Mouse (Mus musculus) myocyte (in vitro differentiated cells): ENCODE results near the gene Grxcr1. TPM values are rescaled to one million over a fixed set of nuclear protein-coding genes. Genes with fewer than 3 reads are reported as not detected.

Source experiments
- H3K27me3 ChIP-seq: one replicate; pipeline ENCODE4 v1.6.1; 2011; ENCODE audit not compliant: control insufficient read depth, insufficient read depth, insufficient read length
- H3K36me3 ChIP-seq: one replicate; pipeline ENCODE4 v1.6.1; 2011; ENCODE audit not compliant: control insufficient read depth, insufficient read depth
- H3K4me2 ChIP-seq: one replicate; pipeline ENCODE4 v1.6.1; 2011; ENCODE audit warnings: low read depth, control low read depth
- H3K4me3 ChIP-seq: one replicate; pipeline ENCODE4 v1.5.1; 2011; ENCODE audit warnings: mild to moderate bottlenecking, control low read depth, moderate library complexity
- H3K79me2 ChIP-seq: one replicate; pipeline ENCODE4 v1.6.1; 2011; ENCODE audit not compliant: control insufficient read depth, insufficient read depth
- H3ac ChIP-seq: one replicate; pipeline ENCODE4 v1.6.1; 2011; ENCODE audit not compliant: control insufficient read depth, insufficient read length
- CEBPB ChIP-seq: IDR thresholded peaks from 2 replicates; pipeline ENCODE4 v1.6.1; 2011; ENCODE audit warnings: mild to moderate bottlenecking, moderate library complexity; ENCODE audit not compliant: poor library complexity, insufficient read depth, severe bottlenecking
- E2F4 ChIP-seq: IDR thresholded peaks from one replicate; pipeline ENCODE4 v1.6.1; 2011; ENCODE audit warnings: mild to moderate bottlenecking, control low read depth, moderate library complexity; ENCODE audit not compliant: insufficient read depth
- MAX ChIP-seq: IDR thresholded peaks from one replicate; pipeline ENCODE4 v1.6.1; 2011; ENCODE audit warnings: low read depth, mild to moderate bottlenecking, control low read depth
- MYOD1 ChIP-seq, 3 experiments: IDR thresholded peaks; one replicate each; pipeline ENCODE4 v1.6.1; 2011; ENCODE audit warnings: control low read depth in 2 of 3, low read depth in 2 of 3, mild to moderate bottlenecking in 2 of 3, moderate library complexity in 1 of 3; ENCODE audit not compliant: insufficient read length in 2 of 3, control insufficient read depth in 1 of 3
- MYOG ChIP-seq, 3 experiments: IDR thresholded peaks; one replicate each; pipeline ENCODE4 v1.6.1; 2011; ENCODE audit warnings: control low read depth in 2 of 3, low read depth in 2 of 3, mild to moderate bottlenecking in 2 of 3; ENCODE audit not compliant: insufficient read length in 2 of 3, control insufficient read depth in 1 of 3, insufficient read depth in 1 of 3
- POLR2A ChIP-seq: IDR thresholded peaks from one replicate; pipeline ENCODE4 v1.6.1; 2011; ENCODE audit warnings: low read depth, mild to moderate bottlenecking, control low read depth, moderate library complexity; ENCODE audit not compliant: insufficient read length
- POLR2AphosphoS2 ChIP-seq: IDR thresholded peaks from one replicate; pipeline ENCODE4 v1.6.1; 2011; ENCODE audit warnings: low read depth, control low read depth; ENCODE audit not compliant: insufficient read length
- REST ChIP-seq: IDR thresholded peaks from one replicate; pipeline ENCODE4 v1.6.1; 2011; ENCODE audit warnings: mild to moderate bottlenecking, control low read depth, moderate library complexity; ENCODE audit not compliant: insufficient read depth, insufficient read length
- SRF ChIP-seq: IDR thresholded peaks from one replicate; pipeline ENCODE4 v1.6.1; 2011; ENCODE audit warnings: low read depth; ENCODE audit not compliant: control insufficient read depth, insufficient read length
- TCF12 ChIP-seq: IDR thresholded peaks from one replicate; pipeline ENCODE4 v1.6.1; 2011; ENCODE audit warnings: mild to moderate bottlenecking, control low read depth; ENCODE audit not compliant: poor library complexity, insufficient read depth, severe bottlenecking
- TCF3 ChIP-seq: IDR thresholded peaks from one replicate; pipeline ENCODE4 v1.6.1; 2011; ENCODE audit warnings: low read depth, control low read depth; ENCODE audit not compliant: insufficient read length
- USF1 ChIP-seq: IDR thresholded peaks from one replicate; pipeline ENCODE4 v1.6.1; 2011; ENCODE audit warnings: low read depth, mild to moderate bottlenecking, control low read depth, moderate library complexity
- polyA plus RNA-seq: library from polyadenylated mRNA; unstranded; fragments of >200 nt; fragmentation: generic; extraction: Trizol; gene quantifications from one replicate; pipeline ENCODE4 v1.2.1, GENCODE M21; 2012; ENCODE audit warnings: missing spikeins

Grxcr1 gene
- polyA plus RNA-seq, 1 experiment: not detected

GRCm38 (mm10) chr5:68097665-68098624 is 66.3 kb downstream of the Grxcr1 start:
- Histone ChIP-seq H3ac (no peak overlapping the region), H3K4me2 (no peak overlapping the region), H3K79me2 (no peaks in the 10 kb centered on the region), H3K4me3 (no peak overlapping the region), H3K27me3 (no peaks in the 10 kb centered on the region), H3K36me3 (no peaks in the 10 kb centered on the region)
- TF ChIP-seq MYOG (IDR thresholded peaks at IDR 0.05; ENCODE audit: control insufficient read depth in 1 of 3, insufficient read depth in 1 of 3, insufficient read length in 2 of 3, low read depth in 2 of 3): no peak
- TF ChIP-seq E2F4: no peak
- no peak for TF ChIP-seq CEBPB
- TF ChIP-seq TCF12: no peak
- no peak for TF ChIP-seq REST
- TF ChIP-seq TCF3: no peak
- TF ChIP-seq POLR2AphosphoS2: no peak

DNA sequence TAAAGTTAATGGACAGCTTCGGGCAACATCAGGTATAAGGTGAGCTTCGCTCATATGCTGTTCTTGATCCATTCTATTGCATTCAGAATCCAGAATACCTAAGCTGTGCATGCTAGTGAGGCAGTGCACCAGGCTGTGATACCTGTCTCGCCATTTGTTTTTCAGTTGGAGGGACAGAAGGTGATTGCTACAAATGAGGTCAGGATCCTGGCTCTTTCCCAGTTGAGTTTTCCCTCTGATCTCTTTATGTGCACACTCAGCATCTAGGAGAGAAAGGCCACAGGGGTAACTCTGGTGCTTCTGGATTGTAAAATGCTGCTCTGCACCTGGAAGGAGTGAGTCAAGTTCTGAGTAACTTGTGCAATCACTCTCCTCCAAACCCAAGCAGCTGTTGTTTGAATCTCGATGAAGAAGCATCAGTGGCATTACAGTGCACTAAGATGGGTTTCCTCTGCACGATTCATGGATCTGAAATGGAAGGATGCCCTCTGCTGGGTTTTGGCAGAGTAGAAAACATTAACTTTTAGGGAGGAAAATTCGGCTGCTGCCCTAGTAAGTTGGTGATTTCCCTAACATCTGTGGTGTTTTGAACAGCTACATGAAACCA is 80.9 kb downstream of the Grxcr1 start:
- TF ChIP-seq REST (no peak), MYOG (IDR thresholded peaks at IDR 0.05; ENCODE audit: control insufficient read depth in 1 of 3, insufficient read depth in 1 of 3, insufficient read length in 2 of 3, low read depth in 2 of 3) (no peak), POLR2A (no peak), SRF (no peak), TCF12 (no peak), E2F4 (no peak), MYOD1 (IDR thresholded peaks at IDR 0.05; ENCODE audit: control insufficient read depth in 1 of 3, insufficient read length in 2 of 3, low read depth in 2 of 3) (no peak), CEBPB (no peak), POLR2AphosphoS2 (no peak), TCF3 (no peak), USF1 (no peak), MAX (no peak)
- Histone ChIP-seq H3K4me3 (no peak overlapping the region), H3K79me2 (no peaks in the 10 kb centered on the region), H3ac (no peak overlapping the region), H3K4me2 (no peak overlapping the region), H3K27me3 (no peaks in the 10 kb centered on the region), H3K36me3 (no peaks in the 10 kb centered on the region)

- no peak overlapping the region for H3K4me3 ChIP-seq
- H3K79me2 ChIP-seq: no peaks in the 10 kb centered on the region
- H3K27me3 ChIP-seq: no peaks in the 10 kb centered on the region
- H3K36me3 ChIP-seq: no peaks in the 10 kb centered on the region
- no peak overlapping the region for H3K4me2 ChIP-seq
- no peak overlapping the region for H3ac ChIP-seq
- TF ChIP-seq CEBPB: no peak
- no peak for TF ChIP-seq REST
- TF ChIP-seq POLR2AphosphoS2: no peak
- TF ChIP-seq POLR2A: no peak
- TF ChIP-seq TCF3: no peak
- TF ChIP-seq E2F4: no peak
- no peak for TF ChIP-seq MAX
- TF ChIP-seq USF1: no peak
- no peak for TF ChIP-seq SRF
- TF ChIP-seq TCF12: no peak
- no peak for TF ChIP-seq MYOG (IDR thresholded peaks at IDR 0.05; ENCODE audit: control insufficient read depth in 1 of 3, insufficient read depth in 1 of 3, insufficient read length in 2 of 3, low read depth in 2 of 3)
- TF ChIP-seq MYOD1 (IDR thresholded peaks at IDR 0.05; ENCODE audit: control insufficient read depth in 1 of 3, insufficient read length in 2 of 3, low read depth in 2 of 3): no peak
These were observed 89.2 kb downstream of the Grxcr1 start for GRCm38 (mm10) chr5:68120880-68121279.

DNA sequence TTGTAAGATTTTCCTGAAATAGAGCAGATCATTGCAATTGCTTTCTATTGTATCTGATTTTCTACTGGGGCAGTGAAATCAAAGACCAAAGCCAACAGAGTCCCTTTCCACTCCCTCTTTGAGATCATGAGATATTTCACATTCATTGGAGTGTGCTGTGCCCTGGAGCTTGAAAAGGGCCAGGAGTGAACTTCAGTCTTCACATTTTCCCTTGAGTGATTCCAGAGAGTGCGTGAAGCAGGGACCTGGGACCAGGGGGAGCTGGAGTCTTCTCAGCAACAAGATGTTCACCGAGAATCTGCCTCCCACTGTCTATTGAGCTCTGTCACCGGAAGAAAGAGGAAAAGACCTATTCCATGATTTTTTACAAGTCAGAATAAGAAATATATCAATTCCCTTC is 91.2 kb downstream of the Grxcr1 start:
- Histone ChIP-seq H3ac (no peak overlapping the region), H3K36me3 (no peaks in the 10 kb centered on the region), H3K79me2 (no peaks in the 10 kb centered on the region), H3K27me3 (no peaks in the 10 kb centered on the region), H3K4me2 (no peak overlapping the region), H3K4me3 (no peak overlapping the region)
- TF ChIP-seq USF1 (no peak), SRF (no peak), MAX (no peak), POLR2AphosphoS2 (no peak), TCF3 (no peak), CEBPB (no peak)

DNA sequence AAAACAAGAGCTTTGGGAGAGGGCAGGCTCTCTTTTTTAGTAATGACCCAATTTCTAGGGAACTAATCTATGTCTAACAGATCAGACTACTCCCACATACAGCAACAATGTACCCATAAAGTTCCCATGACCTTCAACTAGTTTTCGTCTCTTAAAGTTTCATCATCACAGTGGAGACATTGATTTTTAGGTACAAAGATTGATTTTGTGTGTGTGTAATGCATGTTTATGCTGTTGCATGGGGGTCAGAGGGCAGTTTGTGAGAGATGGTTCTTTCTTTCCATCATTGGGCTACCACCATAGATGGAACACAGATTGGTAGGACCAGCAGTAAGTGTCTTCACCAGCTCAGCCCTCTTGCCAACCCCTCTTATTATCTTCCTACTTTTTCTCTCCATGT is 93.8 kb downstream of the Grxcr1 start:
- no peaks in the 10 kb centered on the region for H3K79me2 ChIP-seq
- no peaks in the 10 kb centered on the region for H3K36me3 ChIP-seq
- no peak for TF ChIP-seq TCF3
- no peak for TF ChIP-seq E2F4
- no peak for TF ChIP-seq REST
- no peak for TF ChIP-seq MYOG (IDR thresholded peaks at IDR 0.05; ENCODE audit: control insufficient read depth in 1 of 3, insufficient read depth in 1 of 3, insufficient read length in 2 of 3, low read depth in 2 of 3)
- no peak for TF ChIP-seq SRF
- no peak for TF ChIP-seq MYOD1 (IDR thresholded peaks at IDR 0.05; ENCODE audit: control insufficient read depth in 1 of 3, insufficient read length in 2 of 3, low read depth in 2 of 3)
- TF ChIP-seq USF1: no peak
- TF ChIP-seq TCF12: no peak
- no peak for TF ChIP-seq MAX
- TF ChIP-seq POLR2A: no peak
- no peak for TF ChIP-seq POLR2AphosphoS2
- no peak for TF ChIP-seq CEBPB
- no peak overlapping the region for H3K4me3 ChIP-seq
- H3K4me2 ChIP-seq: no peak overlapping the region
- H3K27me3 ChIP-seq: no peaks in the 10 kb centered on the region
- no peak overlapping the region for H3ac ChIP-seq
